8 mouse cellular contexts compared by ENCODE assay signal in the genomic region with DNA sequence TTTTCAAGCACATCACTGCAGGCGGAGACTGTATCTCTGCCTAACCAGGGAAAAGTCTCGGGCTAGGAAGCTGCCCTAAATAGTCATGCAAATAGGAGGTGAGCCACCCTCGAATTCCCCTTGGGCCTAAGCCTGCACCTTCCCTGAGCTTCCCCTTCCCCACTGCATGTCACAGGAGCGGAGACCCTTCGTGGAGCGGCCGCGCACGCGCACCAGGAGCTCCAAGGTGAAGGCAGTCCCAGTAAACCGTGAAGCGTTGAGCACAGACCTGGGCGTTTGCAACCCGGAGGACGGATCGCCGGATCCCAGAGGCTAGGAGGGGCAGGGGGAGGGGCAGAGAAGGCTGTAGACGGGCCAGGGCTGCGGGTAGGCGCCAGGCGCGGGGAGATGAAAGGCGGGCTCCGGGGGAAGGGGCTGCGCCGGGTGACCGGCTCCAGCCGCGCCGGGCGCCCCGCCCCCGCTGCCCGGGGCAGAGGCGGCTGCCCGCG. TPM values are rescaled to one million over a fixed set of nuclear protein-coding genes. Genes with fewer than 3 reads are reported as not detected.
DNase-seq lines count a peak whose midpoint lies in the region; ATAC-seq and TF ChIP-seq lines count a peak whose summit lies in the region.

No protein-coding gene starts in this region.

- TF ChIP-seq EP300 in CH12.LX (IDR thresholded peaks at IDR 0.05; ENCODE audit: low read length): no peak

- no peak for TF ChIP-seq CTCF in CH12.LX (conservative IDR thresholded peaks at IDR 0.05 in 1 of 2, IDR thresholded peaks at IDR 0.05 in 1 of 2; ENCODE audit: low read depth in 2 of 2, low read length in 2 of 2)

- peaks cover 0 to 3% of the 10 kb centered on the region in 2 experiments; a peak in 1 of 4 replicates for H3K4me1 ChIP-seq in CH12.LX (ENCODE audit: control insufficient read depth in 1 of 2, insufficient read depth in 2 of 2)
- H3K4me1 ChIP-seq in forebrain, embryonic 16.5 days (replicated peaks; ENCODE audit: control insufficient read depth, insufficient read depth, low read length): peaks cover 21% of the 10 kb centered on the region
- peaks cover 33% of the 10 kb centered on the region for H3K4me1 ChIP-seq in kidney, embryonic 15.5 days
- peaks cover 45% of the 10 kb centered on the region for H3K4me1 ChIP-seq in midbrain, embryonic 10.5 days

- no peak overlapping the region for H3K4me2 ChIP-seq in CH12.LX (ENCODE audit: insufficient read depth, low read depth, poor library complexity, severe bottlenecking)
- H3K4me2 ChIP-seq in forebrain, embryonic 16.5 days (ENCODE audit: low read length): peak overlapping the region; percentile 92
- H3K4me2 ChIP-seq in kidney, embryonic 15.5 days: peak overlapping the region; percentile 91

- WGBS in forebrain, embryonic 16.5 days: under 1% methylated on average over 34 of the region's 37 CpGs
- under 1% methylated on average over 37 of the region's 37 CpGs for WGBS in kidney, embryonic 15.5 days
- WGBS in midbrain, embryonic 10.5 days: under 1% methylated on average over 36 of the region's 37 CpGs

- peaks cover 83% of the 10 kb centered on the region for H3K27me3 ChIP-seq in CH12.LX (replicated peaks)
- H3K27me3 ChIP-seq in forebrain, embryonic 16.5 days (replicated peaks; ENCODE audit: control insufficient read depth, insufficient read depth, low read length): peaks cover 75% of the 10 kb centered on the region
- H3K27me3 ChIP-seq in kidney, embryonic 15.5 days: peaks cover 91% of the 10 kb centered on the region
- H3K27me3 ChIP-seq in midbrain, embryonic 10.5 days (ENCODE audit: low read depth, poor library complexity, severe bottlenecking): peaks cover 98% of the 10 kb centered on the region

- in situ Hi-C loops in CH12.LX (cut with MboI; ENCODE audit: low pct_ligation_motif_present, low pct_unique_long_range_greater_than_20kb, low sequenced_read_pairs): no loop called here

- dilution Hi-C loops in CH12.LX (cut with MboI; ENCODE audit: extremely low pct_ligation_motif_present, extremely low pct_unique_long_range_greater_than_20kb, low sequenced_read_pairs): no loop called here

- TF ChIP-seq POLR2A in CH12.LX (IDR thresholded peaks at IDR 0.05; ENCODE audit: low read depth, low read length): no peak

- no peak for TF ChIP-seq RAD21 in CH12.LX (IDR thresholded peaks at IDR 0.05; ENCODE audit: low read depth, low read length)

- no peak overlapping the region for H3K4me3 ChIP-seq in CH12.LX (replicated peaks in 1 of 3; ENCODE audit: low read depth in 2 of 3, low read length in 2 of 3, poor library complexity in 1 of 3)
- peak overlapping the region; percentile 51 for H3K4me3 ChIP-seq in forebrain, embryonic 16.5 days (replicated peaks; ENCODE audit: low read length)
- peak overlapping the region; percentile 49 for H3K4me3 ChIP-seq in kidney, embryonic 15.5 days (replicated peaks)
- H3K4me3 ChIP-seq in midbrain, embryonic 10.5 days: peak overlapping the region; percentile 61

- H3K79me2 ChIP-seq in CH12.LX (replicated peaks; ENCODE audit: control insufficient read depth, extremely low read depth, insufficient read depth, poor library complexity, severe bottlenecking): no peaks in the 10 kb centered on the region

- no peak overlapping the region for H3K27ac ChIP-seq in CH12.LX (ENCODE audit: insufficient read depth, low read depth)
- no peak overlapping the region for H3K27ac ChIP-seq in forebrain, embryonic 16.5 days (ENCODE audit: low read length)
- H3K27ac ChIP-seq in kidney, embryonic 15.5 days: no peak overlapping the region
- peak overlapping the region; percentile 65 for H3K27ac ChIP-seq in midbrain, embryonic 10.5 days (replicated peaks)

- no peaks in the 10 kb centered on the region for H3K9me3 ChIP-seq in CH12.LX (replicated peaks; ENCODE audit: low read length)
- H3K9me3 ChIP-seq in forebrain, embryonic 16.5 days (ENCODE audit: control insufficient read depth, low read length): no peaks in the 10 kb centered on the region
- no peaks in the 10 kb centered on the region for H3K9me3 ChIP-seq in kidney, embryonic 15.5 days (replicated peaks)
- H3K9me3 ChIP-seq in midbrain, embryonic 10.5 days (replicated peaks): no peaks in the 10 kb centered on the region

- peak; percentile 56 for ATAC-seq in forebrain, embryonic 16.5 days
- peak; percentile 87 for ATAC-seq in kidney, embryonic 15.5 days (replicated peaks; ENCODE audit: low FRiP score)
- no peak for ATAC-seq in activated CD4-positive, CD25-positive, alpha-beta regulatory T cell, adult 4 months

- DNase-seq in CH12.LX (ENCODE audit: extremely low read depth) (no peak), ZHBTc4 (ENCODE audit: low read depth, low spot score) (peak; percentile 94)
- peak; percentile 83 for DNase-seq in midbrain, embryonic 10.5 days (ENCODE audit: low spot score)
- peak; percentile 80 for DNase-seq in yolk sac, embryonic 10.5 days (ENCODE audit: low spot score)
- no peak for DNase-seq in thymus, postnatal 36 days

- H3K9ac ChIP-seq in CH12.LX (ENCODE audit: insufficient read depth, low read depth): no peak overlapping the region
- H3K9ac ChIP-seq in forebrain, embryonic 16.5 days (replicated peaks; ENCODE audit: low read depth, low read length): peak overlapping the region; percentile 57
- H3K9ac ChIP-seq in kidney, embryonic 15.5 days: no peak overlapping the region

- no peaks in the 10 kb centered on the region for H3K36me3 ChIP-seq in CH12.LX (replicated peaks in 1 of 2; ENCODE audit: control insufficient read depth in 1 of 2, insufficient read depth in 1 of 2, low read length in 1 of 2)
- no peaks in the 10 kb centered on the region for H3K36me3 ChIP-seq in forebrain, embryonic 16.5 days (ENCODE audit: control insufficient read depth, insufficient read depth)
- no peaks in the 10 kb centered on the region for H3K36me3 ChIP-seq in kidney, embryonic 15.5 days
- H3K36me3 ChIP-seq in midbrain, embryonic 10.5 days: no peaks in the 10 kb centered on the region

TF ChIP-seq in CH12.LX, 34 proteins besides CTCF, POLR2A, EP300 and RAD21:
- TF ChIP-seq ELF1 (IDR thresholded peaks at IDR 0.05; ENCODE audit: low read depth, low read length) (no peak), NRF1 (IDR thresholded peaks at IDR 0.05; ENCODE audit: low read depth, low read length) (peak; percentile 66)
TF ChIP-seq in CH12.LX: peak in this region for 1.

RNA-seq across cellular contexts. Expression of gene Msx2, which starts 2.9 kb away (rescaled TPM):
- total RNA-seq in CH12.LX (2012; rRNA removed) (not detected in 2 replicates), CH12.LX (2014; rRNA removed) (not detected in 2 replicates)
- not detected in 2 replicates for polyA plus RNA-seq in CH12.LX (2012; ENCODE audit: insufficient read length, low read depth)
- polyA plus RNA-seq in forebrain, embryonic 16.5 days (2015; fragmentation: Nextera tagmentation; extraction: Ambion mirVana): 0.38 and 0.41 TPM in 2 replicates
- polyA plus RNA-seq in kidney, embryonic 15.5 days (2015; fragmentation: Nextera tagmentation; extraction: Ambion mirVana): 0.99 and 1.5 TPM in 2 replicates
- polyA plus RNA-seq in midbrain, embryonic 10.5 days (2016; fragmentation: Nextera tagmentation; extraction: Ambion mirVana): 18.3 and 23.2 TPM in 2 replicates
- not detected for polyA plus RNA-seq in activated CD4-positive, CD25-positive, alpha-beta regulatory T cell, adult 4 months (2017; shearing (Covaris generic))

Comparison
In these comparisons a context has a peak if more than half of its experiments do, and no peak if none do; other contexts are left out.
1. DNase-seq: peak in ZHBTc4 (single experiment), midbrain, embryonic 10.5 days (single experiment) and yolk sac, embryonic 10.5 days (single experiment); none in CH12.LX (single experiment) and thymus, postnatal 36 days (0 of 2).
2. H3K4me3 ChIP-seq: peak in forebrain, embryonic 16.5 days (single experiment), kidney, embryonic 15.5 days (single experiment) and midbrain, embryonic 10.5 days (single experiment); none in CH12.LX (0 of 3).